Mouse (Mus musculus) monocyte, adult 5-6 weeks (primary cell): Measurements from ENCODE around the gene Ywhae. TPM values are rescaled to one million over a fixed set of nuclear protein-coding genes. Genes with fewer than 3 reads are reported as not detected.
A peak's percentile ranks its signal among the peaks of the same experiment; 100 is the strongest.
"Not testable (repeated sequence)": the region's sequence is repeated elsewhere in the genome, so short reads cannot be mapped to it uniquely, and the experiment has no call there.

Experiments used
- ATAC-seq: fragments of 153-309, 156-312 bp; replicated peaks from 2 replicates; pipeline ENCODE4 v1.8.0; 2017; ENCODE audit warnings: mild to moderate bottlenecking; ENCODE audit not compliant: low TSS enrichment, insufficient number of reproducible peaks, severe bottlenecking, poor library complexity, low FRiP score
- total RNA-seq: library from RNA; stranded (forward); fragments of 200-1000, 200-491, 200-594 nt; gene quantifications from 3 replicates; pipeline ENCODE4 v1.2.3, GENCODE M21; 2017

The Ywhae gene
- total RNA-seq, result 136 to 226 TPM (median 205 TPM) in 3 replicates

- peak; percentile 76 for ATAC-seq
These were observed at the start of gene Ywhae for GRCm38 (mm10) chr11:75732434-75733226. Ywhae (plus strand) TSS chr11:75732869.

GRCm38 (mm10) chr11:75684462-75684861 lies 48.2 kb upstream of the Ywhae start:
- no peak for ATAC-seq

GRCm38 (mm10) chr11:75684956-75685355 lies 47.7 kb upstream of the Ywhae start:
- ATAC-seq, result no peak

GRCm38 (mm10) chr11:75687343-75687993 lies 45.2 kb upstream of the Ywhae start:
- no peak for ATAC-seq

- no peak for ATAC-seq
These were observed 44.5 kb upstream of the Ywhae start for GRCm38 (mm10) chr11:75688132-75688531.

GRCm38 (mm10) chr11:75689977-75690376 lies 42.7 kb upstream of the Ywhae start:
- ATAC-seq, result no peak

GRCm38 (mm10) chr11:75691047-75691446 lies 41.6 kb upstream of the Ywhae start:
- ATAC-seq, result no peak

GRCm38 (mm10) chr11:75693570-75693969 lies 39.1 kb upstream of the Ywhae start:
- ATAC-seq, result no peak

- not testable (repeated sequence) for ATAC-seq
These were observed 35.2 kb upstream of the Ywhae start for GRCm38 (mm10) chr11:75697464-75697863.

GRCm38 (mm10) chr11:75700557-75700956 lies 32.1 kb upstream of the Ywhae start:
- ATAC-seq, result no peak

- no peak for ATAC-seq
These were observed 29.9 kb upstream of the Ywhae start for GRCm38 (mm10) chr11:75702761-75703160.

GRCm38 (mm10) chr11:75703748-75704147 lies 28.9 kb upstream of the Ywhae start:
- ATAC-seq, result no peak

GRCm38 (mm10) chr11:75713949-75714348 lies 18.7 kb upstream of the Ywhae start:
- peak; percentile 79 for ATAC-seq

- ATAC-seq, result no peak
These were observed 17.1 kb upstream of the Ywhae start for GRCm38 (mm10) chr11:75715556-75715955.

- ATAC-seq, result no peak
These were observed 15.9 kb upstream of the Ywhae start for GRCm38 (mm10) chr11:75716661-75717325.

GRCm38 (mm10) chr11:75722339-75722738 lies 10.3 kb upstream of the Ywhae start:
- ATAC-seq, result no peak

GRCm38 (mm10) chr11:75727168-75727567 lies 5.5 kb upstream of the Ywhae start:
- no peak for ATAC-seq

GRCm38 (mm10) chr11:75727659-75728058 lies 5.0 kb upstream of the Ywhae start:
- not testable (repeated sequence) for ATAC-seq

GRCm38 (mm10) chr11:75733227-75733940 lies 715 bp downstream of the Ywhae start:
- ATAC-seq, result peak; percentile 56
